Mouse (Mus musculus): ENCODE data around the gene Adprm. TPM values are rescaled to one million over a fixed set of nuclear protein-coding genes. Genes with fewer than 3 reads are reported as not detected.
A peak's percentile ranks its signal among the peaks of the same experiment; 100 is the strongest.

Gene Adprm
- polyA plus RNA-seq, 1 experiment = 12.4 TPM

- H3K27me3 ChIP-seq (ENCODE audit: control insufficient read depth, insufficient read depth, insufficient read length) = no peaks in the 10 kb centered on the region
- no peaks in the 10 kb centered on the region for H3K79me2 ChIP-seq (ENCODE audit: control insufficient read depth, insufficient read depth)
- no peaks in the 10 kb centered on the region for H3K36me3 ChIP-seq (ENCODE audit: control insufficient read depth, insufficient read depth)
- no peak overlapping the region for H3ac ChIP-seq (ENCODE audit: control insufficient read depth, insufficient read length, low read depth)
- no peaks in the 10 kb centered on the region for H3K79me3 ChIP-seq (ENCODE audit: low read depth)
- no peak for TF ChIP-seq USF1 (IDR thresholded peaks at IDR 0.05; ENCODE audit: low read depth)
- no peak for TF ChIP-seq CEBPB (IDR thresholded peaks at IDR 0.05; ENCODE audit: low read depth)
- no peak for TF ChIP-seq FOSL1 (IDR thresholded peaks at IDR 0.05; ENCODE audit: insufficient read depth, low read length, poor library complexity, severe bottlenecking)
- TF ChIP-seq CTCF (IDR thresholded peaks at IDR 0.05; ENCODE audit: control insufficient read depth, insufficient read depth, insufficient read length) = peak; percentile 64
- H3K4me3 ChIP-seq (ENCODE audit: insufficient read depth, poor library complexity, severe bottlenecking) = no peak overlapping the region
Measured at GRCm38 (mm10) chr11:67022354-67023115, 29.9 kb downstream of the Adprm start.

- Histone ChIP-seq H3K27me3 (ENCODE audit: control insufficient read depth, insufficient read depth, insufficient read length) (no peaks in the 10 kb centered on the region), H3K79me2 (ENCODE audit: control insufficient read depth, insufficient read depth) (no peaks in the 10 kb centered on the region), H3K79me3 (ENCODE audit: low read depth) (no peaks in the 10 kb centered on the region), H3K36me3 (ENCODE audit: control insufficient read depth, insufficient read depth) (no peaks in the 10 kb centered on the region), H3ac (ENCODE audit: control insufficient read depth, insufficient read length, low read depth) (no peak overlapping the region), H3K4me3 (ENCODE audit: insufficient read depth, poor library complexity, severe bottlenecking) (no peak overlapping the region)
- TF ChIP-seq MYOG (IDR thresholded peaks at IDR 0.05; ENCODE audit: control insufficient read depth, extremely low read depth, insufficient read length) (no peak), MYOD1 (IDR thresholded peaks at IDR 0.05; ENCODE audit: control insufficient read depth, insufficient read length, low read depth) (no peak), CEBPB (IDR thresholded peaks at IDR 0.05; ENCODE audit: low read depth) (no peak), USF1 (IDR thresholded peaks at IDR 0.05; ENCODE audit: low read depth) (no peak), CTCF (IDR thresholded peaks at IDR 0.05; ENCODE audit: control insufficient read depth, insufficient read depth, insufficient read length) (peak; percentile 49)
Measured at GRCm38 (mm10) chr11:67020948-67021347, 31.4 kb downstream of the Adprm start.

- Histone ChIP-seq H3K4me3 (ENCODE audit: insufficient read depth, poor library complexity, severe bottlenecking) (no peak overlapping the region), H3K79me2 (ENCODE audit: control insufficient read depth, insufficient read depth) (no peaks in the 10 kb centered on the region), H3K36me3 (ENCODE audit: control insufficient read depth, insufficient read depth) (no peaks in the 10 kb centered on the region), H3K27me3 (ENCODE audit: control insufficient read depth, insufficient read depth, insufficient read length) (no peaks in the 10 kb centered on the region), H3K79me3 (ENCODE audit: low read depth) (no peaks in the 10 kb centered on the region), H3ac (ENCODE audit: control insufficient read depth, insufficient read length, low read depth) (no peak overlapping the region)
- TF ChIP-seq CEBPB (IDR thresholded peaks at IDR 0.05; ENCODE audit: low read depth) (no peak), USF1 (IDR thresholded peaks at IDR 0.05; ENCODE audit: low read depth) (no peak), MYOG (IDR thresholded peaks at IDR 0.05; ENCODE audit: control insufficient read depth, extremely low read depth, insufficient read length) (no peak), MYOD1 (IDR thresholded peaks at IDR 0.05; ENCODE audit: control insufficient read depth, insufficient read length, low read depth) (no peak), MAX (IDR thresholded peaks at IDR 0.05) (no peak), CTCF (IDR thresholded peaks at IDR 0.05; ENCODE audit: control insufficient read depth, insufficient read depth, insufficient read length) (no peak), FOSL1 (IDR thresholded peaks at IDR 0.05; ENCODE audit: insufficient read depth, low read length, poor library complexity, severe bottlenecking) (no peak)
Measured at GRCm38 (mm10) chr11:67019711-67020475, 32.5 kb downstream of the Adprm start.

- H3K79me3 ChIP-seq (ENCODE audit: low read depth) = no peaks in the 10 kb centered on the region
- TF ChIP-seq MYOG (IDR thresholded peaks at IDR 0.05; ENCODE audit: control insufficient read depth, extremely low read depth, insufficient read length) = no peak
- TF ChIP-seq MAX (IDR thresholded peaks at IDR 0.05) = peak; percentile 42
- peak; percentile 74 for TF ChIP-seq MYOD1 (IDR thresholded peaks at IDR 0.05; ENCODE audit: control insufficient read depth, insufficient read length, low read depth)
- TF ChIP-seq FOSL1 (IDR thresholded peaks at IDR 0.05; ENCODE audit: insufficient read depth, low read length, poor library complexity, severe bottlenecking) = peak; percentile 20
- no peak for TF ChIP-seq CEBPB (IDR thresholded peaks at IDR 0.05; ENCODE audit: low read depth)
- H3K36me3 ChIP-seq (ENCODE audit: control insufficient read depth, insufficient read depth) = no peaks in the 10 kb centered on the region
- no peak overlapping the region for H3ac ChIP-seq (ENCODE audit: control insufficient read depth, insufficient read length, low read depth)
- H3K79me2 ChIP-seq (ENCODE audit: control insufficient read depth, insufficient read depth) = no peaks in the 10 kb centered on the region
- H3K4me3 ChIP-seq (ENCODE audit: insufficient read depth, poor library complexity, severe bottlenecking) = no peak overlapping the region
- H3K27me3 ChIP-seq (ENCODE audit: control insufficient read depth, insufficient read depth, insufficient read length) = no peaks in the 10 kb centered on the region
Measured at GRCm38 (mm10) chr11:67017801-67018591, 34.4 kb downstream of the Adprm start.

- no peaks in the 10 kb centered on the region for H3K79me2 ChIP-seq (ENCODE audit: control insufficient read depth, insufficient read depth)
- no peaks in the 10 kb centered on the region for H3K79me3 ChIP-seq (ENCODE audit: low read depth)
- no peak overlapping the region for H3K4me3 ChIP-seq (ENCODE audit: insufficient read depth, poor library complexity, severe bottlenecking)
- no peaks in the 10 kb centered on the region for H3K36me3 ChIP-seq (ENCODE audit: control insufficient read depth, insufficient read depth)
- TF ChIP-seq FOSL1 (IDR thresholded peaks at IDR 0.05; ENCODE audit: insufficient read depth, low read length, poor library complexity, severe bottlenecking) (no peak), USF1 (IDR thresholded peaks at IDR 0.05; ENCODE audit: low read depth) (no peak), MYOG (IDR thresholded peaks at IDR 0.05; ENCODE audit: control insufficient read depth, extremely low read depth, insufficient read length) (no peak)
- H3K27me3 ChIP-seq (ENCODE audit: control insufficient read depth, insufficient read depth, insufficient read length) = no peaks in the 10 kb centered on the region
- H3ac ChIP-seq (ENCODE audit: control insufficient read depth, insufficient read length, low read depth) = no peak overlapping the region
Measured at GRCm38 (mm10) chr11:67011635-67012034, 40.8 kb downstream of the Adprm start.
